Mouse (Mus musculus): ENCODE measurements at regions not wholly inside any gene's neighbourhood (a gene's known extent, or its start where the extent isn't known, plus 50 kb on each side); places are given as distances from the start of the nearest gene placed in this dataset.
A peak's percentile ranks its signal among the peaks of the same experiment; 100 is the strongest.
"Not testable (repeated sequence)": the region's sequence is repeated elsewhere in the genome, so short reads cannot be mapped to it uniquely, and the experiment has no call there.

DNA sequence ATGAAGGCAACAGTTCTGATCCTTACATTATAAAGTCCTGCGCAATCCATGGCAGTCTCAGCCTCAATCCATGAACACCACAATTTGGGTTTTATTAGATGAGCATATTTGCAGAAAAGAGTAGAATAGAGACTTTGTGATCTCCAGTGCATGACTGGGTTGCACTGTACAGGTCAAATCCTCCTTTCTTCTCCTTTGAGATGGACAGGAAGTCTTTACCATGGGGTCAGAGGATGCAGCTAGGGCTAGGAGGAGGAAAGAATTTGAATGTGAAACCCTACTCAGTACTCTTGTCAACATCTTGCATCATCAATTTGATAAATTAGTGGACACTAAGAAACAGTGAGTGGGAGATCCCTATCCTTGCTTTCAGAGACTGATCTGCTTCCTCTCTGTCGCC, 965.3 kb upstream of the Robo1 start:
- in situ Hi-C loops (cut with MboI; ENCODE audit: low sequenced_read_pairs in 2 of 2, unreplicated experiment in 2 of 2) = no loop called here
- no peak for DNase-seq (ENCODE audit: low read depth, low spot score)
- H3K4me1 ChIP-seq (ENCODE audit: control insufficient read depth in 2 of 2, insufficient read depth in 2 of 2, low read length in 2 of 2, poor library complexity in 1 of 2) = no peaks in the 10 kb centered on the region
- TF ChIP-seq HCFC1 (IDR thresholded peaks at IDR 0.05; ENCODE audit: borderline replicate concordance, insufficient read depth, low read length) (no peak), ZC3H11A (IDR thresholded peaks at IDR 0.05; ENCODE audit: borderline replicate concordance, low read depth, low read length) (no peak)
- H3K4me3 ChIP-seq (ENCODE audit: insufficient read depth in 1 of 2, low read depth in 1 of 2, low read length in 2 of 2, poor library complexity in 1 of 2, severe bottlenecking in 1 of 2) = no peak overlapping the region
- no peak overlapping the region for H3K27ac ChIP-seq (ENCODE audit: insufficient read depth, low read depth, low read length, poor library complexity, severe bottlenecking)
- no peaks in the 10 kb centered on the region for H3K9me3 ChIP-seq (ENCODE audit: control insufficient read depth, insufficient read depth, low read depth, low read length)
- H3K9ac ChIP-seq (ENCODE audit: insufficient read depth, low read depth, low read length, poor library complexity, severe bottlenecking) = no peak overlapping the region
- no peaks in the 10 kb centered on the region for H3K36me3 ChIP-seq (ENCODE audit: control insufficient read depth, insufficient read depth, low read length, poor library complexity, severe bottlenecking)

DNA sequence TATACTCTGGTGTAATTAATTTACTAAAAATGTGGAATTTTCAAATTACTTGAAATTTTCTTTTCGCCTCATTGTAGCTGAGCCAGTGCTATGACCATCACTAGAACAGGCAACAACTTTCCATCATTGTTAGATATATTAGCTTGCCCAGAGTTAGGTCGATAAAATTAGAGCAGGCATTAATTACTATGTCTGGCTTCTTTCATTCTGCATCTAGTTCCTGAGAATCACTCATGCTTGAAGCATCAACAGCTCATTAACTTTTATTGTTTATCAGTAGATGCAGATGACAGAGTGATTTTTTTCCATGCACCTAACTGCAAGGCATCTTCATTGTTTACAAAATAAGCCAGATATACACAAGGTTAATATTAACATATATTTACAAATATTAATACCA, 963.5 kb upstream of the Robo1 start:
- no peak for DNase-seq (ENCODE audit: low read depth, low spot score)

DNA sequence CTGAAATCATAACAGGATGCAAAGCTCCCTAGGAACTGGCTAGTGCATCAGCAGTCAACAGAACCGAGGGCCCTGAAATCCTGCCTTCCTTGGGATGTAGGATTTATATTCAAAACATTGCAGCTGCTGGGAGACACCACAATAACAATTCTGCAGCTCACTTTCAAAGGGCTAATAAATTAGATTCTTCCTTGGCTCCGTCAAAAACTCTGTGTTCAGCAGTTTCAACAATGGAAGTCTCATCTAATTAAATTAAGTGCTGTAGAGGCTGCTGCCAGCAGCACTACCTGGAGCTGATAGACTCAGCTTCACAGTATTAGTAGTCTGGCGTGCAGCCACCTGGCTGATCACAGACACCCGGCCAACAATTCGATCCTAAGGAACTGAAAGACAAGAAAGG, 916.2 kb upstream of the Robo1 start:
- no peaks in the 10 kb centered on the region for H3K9me3 ChIP-seq (ENCODE audit: control insufficient read depth, insufficient read depth, low read depth, low read length)
- no peak overlapping the region for H3K4me3 ChIP-seq (ENCODE audit: insufficient read depth in 1 of 2, low read depth in 1 of 2, low read length in 2 of 2, poor library complexity in 1 of 2, severe bottlenecking in 1 of 2)
- no peak for DNase-seq (ENCODE audit: low read depth, low spot score)
- H3K4me1 ChIP-seq (ENCODE audit: control insufficient read depth in 2 of 2, insufficient read depth in 2 of 2, low read length in 2 of 2, poor library complexity in 1 of 2) = no peaks in the 10 kb centered on the region
- no peak overlapping the region for H3K9ac ChIP-seq (ENCODE audit: insufficient read depth, low read depth, low read length, poor library complexity, severe bottlenecking)
- in situ Hi-C loops (cut with MboI; ENCODE audit: low sequenced_read_pairs in 2 of 2, unreplicated experiment in 2 of 2) = no loop called here
- TF ChIP-seq MAFK (IDR thresholded peaks at IDR 0.05; ENCODE audit: insufficient read depth, low read depth, low read length) (no peak), HCFC1 (IDR thresholded peaks at IDR 0.05; ENCODE audit: borderline replicate concordance, insufficient read depth, low read length) (no peak)
- H3K27ac ChIP-seq (ENCODE audit: insufficient read depth, low read depth, low read length, poor library complexity, severe bottlenecking) = no peak overlapping the region
- no peaks in the 10 kb centered on the region for H3K36me3 ChIP-seq (ENCODE audit: control insufficient read depth, insufficient read depth, low read length, poor library complexity, severe bottlenecking)

More for the DNA sequence above, 963.5 kb upstream of the Robo1 start:
- in situ Hi-C loops (cut with MboI; ENCODE audit: low sequenced_read_pairs in 2 of 2, unreplicated experiment in 2 of 2) = no loop called here
- no peaks in the 10 kb centered on the region for H3K9me3 ChIP-seq (ENCODE audit: control insufficient read depth, insufficient read depth, low read depth, low read length)
- H3K27ac ChIP-seq (ENCODE audit: insufficient read depth, low read depth, low read length, poor library complexity, severe bottlenecking) = no peak overlapping the region
- H3K4me3 ChIP-seq (ENCODE audit: insufficient read depth in 1 of 2, low read depth in 1 of 2, low read length in 2 of 2, poor library complexity in 1 of 2, severe bottlenecking in 1 of 2) = no peak overlapping the region
- TF ChIP-seq ZNF384 (IDR thresholded peaks at IDR 0.05; ENCODE audit: low read depth, low read length) (no peak), ZC3H11A (IDR thresholded peaks at IDR 0.05; ENCODE audit: borderline replicate concordance, low read depth, low read length) (no peak), HCFC1 (IDR thresholded peaks at IDR 0.05; ENCODE audit: borderline replicate concordance, insufficient read depth, low read length) (no peak)
- H3K4me1 ChIP-seq (ENCODE audit: control insufficient read depth in 2 of 2, insufficient read depth in 2 of 2, low read length in 2 of 2, poor library complexity in 1 of 2) = no peaks in the 10 kb centered on the region
- no peak overlapping the region for H3K9ac ChIP-seq (ENCODE audit: insufficient read depth, low read depth, low read length, poor library complexity, severe bottlenecking)
- no peaks in the 10 kb centered on the region for H3K36me3 ChIP-seq (ENCODE audit: control insufficient read depth, insufficient read depth, low read length, poor library complexity, severe bottlenecking)

DNA sequence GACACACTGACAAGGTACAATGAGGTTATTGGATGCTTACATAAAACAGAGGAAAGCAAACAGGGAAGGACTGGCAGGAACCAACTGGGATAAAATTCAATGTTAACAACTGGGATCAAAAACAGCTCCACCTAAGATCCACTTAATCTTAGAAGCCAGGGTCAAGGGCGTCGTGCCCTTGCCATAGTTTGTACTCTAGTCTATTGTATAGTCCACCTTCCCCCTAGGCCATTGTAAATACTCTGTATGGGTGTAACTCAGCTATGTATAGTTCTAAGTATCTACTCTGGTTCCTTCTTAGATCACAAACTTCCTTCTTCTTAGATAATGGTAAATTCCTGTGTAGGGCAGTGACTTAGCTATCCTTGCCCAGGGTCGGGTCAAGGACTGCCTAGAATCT, 873.3 kb upstream of the Robo1 start:
- H3K36me3 ChIP-seq (ENCODE audit: control insufficient read depth, insufficient read depth, low read length, poor library complexity, severe bottlenecking); H3K4me1 ChIP-seq (ENCODE audit: control insufficient read depth in 2 of 2, insufficient read depth in 2 of 2, low read length in 2 of 2, poor library complexity in 1 of 2); H3K4me3 ChIP-seq (ENCODE audit: insufficient read depth in 1 of 2, low read depth in 1 of 2, low read length in 2 of 2, poor library complexity in 1 of 2, severe bottlenecking in 1 of 2); H3K9me3 ChIP-seq (ENCODE audit: control insufficient read depth, insufficient read depth, low read depth, low read length); H3K27ac ChIP-seq (ENCODE audit: insufficient read depth, low read depth, low read length, poor library complexity, severe bottlenecking); in situ Hi-C loops (cut with MboI; ENCODE audit: low sequenced_read_pairs in 2 of 2, unreplicated experiment in 2 of 2); H3K9ac ChIP-seq (ENCODE audit: insufficient read depth, low read depth, low read length, poor library complexity, severe bottlenecking): not testable (repeated sequence)
- DNase-seq (ENCODE audit: low read depth, low spot score) = peak; percentile 24

Measured in ES-E14 (cell line).